Mouse (Mus musculus) heart, embryonic 15.5 days (tissue): Measurements from ENCODE around the gene Crybb1. TPM values are rescaled to one million over a fixed set of nuclear protein-coding genes. Genes with fewer than 3 reads are reported as not detected.

ENCODE experiments used
- ATAC-seq: fragments of 200-750 bp; cut with Nextera tagmentation; replicated peaks from 2 replicates; pipeline ENCODE4 v1.8.0; 2017; ENCODE audit warnings: low read depth, moderate TSS enrichment; ENCODE audit not compliant: insufficient number of reproducible peaks, insufficient read depth, low FRiP score
- H3K27ac ChIP-seq: fragments of 300-500 bp; sonication (generic); 2 replicates; pipeline ENCODE4 v1.5.1; 2015; ENCODE audit warnings: mild to moderate bottlenecking, inconsistent platforms
- H3K27me3 ChIP-seq: fragments of 300-500 bp; sonication (generic); 2 replicates; pipeline ENCODE4 v1.6.1; 2015; ENCODE audit warnings: inconsistent platforms
- H3K36me3 ChIP-seq: fragments of 300-500 bp; sonication (generic); 2 replicates; pipeline ENCODE4 v1.6.1; 2015; ENCODE audit warnings: mild to moderate bottlenecking, inconsistent platforms
- H3K4me1 ChIP-seq: fragments of 300-500 bp; sonication (generic); replicated peaks from 2 replicates; pipeline ENCODE4 v1.6.1; 2015; ENCODE audit warnings: inconsistent platforms
- H3K4me2 ChIP-seq: fragments of 300-500 bp; sonication (generic); 2 replicates; pipeline ENCODE4 v1.6.1; 2015; ENCODE audit warnings: inconsistent platforms, mild to moderate bottlenecking, moderate library complexity
- H3K4me3 ChIP-seq: fragments of 300-500 bp; sonication (generic); 2 replicates; pipeline ENCODE4 v1.5.1; 2015; ENCODE audit warnings: mild to moderate bottlenecking, inconsistent platforms
- H3K9ac ChIP-seq: fragments of 300-500 bp; sonication (generic); 2 replicates; pipeline ENCODE4 v1.6.1; 2015; ENCODE audit warnings: mild to moderate bottlenecking, inconsistent platforms
- H3K9me3 ChIP-seq: fragments of 300-500 bp; sonication (generic); replicated peaks from 2 replicates; pipeline ENCODE4 v1.6.1; 2016; ENCODE audit warnings: inconsistent platforms
- WGBS: fragments of 180-500 bp; shearing (Covaris S2); methylation state at CpG from one replicate; pipeline ENCODE4 v1.1.7; 2015; ENCODE audit warnings: mixed read lengths; 5-methylcytosine and 5-hydroxymethylcytosine counted together
- polyA plus RNA-seq: library from polyadenylated mRNA; unstranded; fragments of >200 nt; fragmentation: Nextera tagmentation; extraction: Ambion mirVana; gene quantifications from 2 replicates; pipeline ENCODE4 v1.2.1, GENCODE M21; 2015

Gene Crybb1
- 1.6 and 2.1 TPM in 2 replicates for polyA plus RNA-seq

DNA sequence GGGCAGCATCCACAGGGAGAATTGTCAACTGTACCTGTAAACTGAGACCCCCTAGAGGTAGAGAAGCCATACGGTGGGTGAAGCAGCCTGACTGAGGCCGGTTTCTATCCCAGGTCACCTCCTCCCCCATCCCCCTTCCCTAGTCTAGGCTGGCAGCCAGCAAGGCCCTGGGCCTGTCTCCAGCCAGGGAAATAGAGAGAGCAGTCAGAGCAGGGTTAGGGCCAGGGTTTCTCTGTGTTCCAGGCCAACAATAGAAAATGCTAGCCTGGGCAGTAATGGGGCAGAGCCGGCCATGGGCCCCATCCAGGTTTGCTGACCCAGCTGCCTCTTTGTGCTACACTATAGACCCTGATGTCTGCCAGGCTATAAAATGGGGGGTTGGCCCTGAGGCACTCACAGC lies at the start of gene Crybb1:
TSS of gene Crybb1 (plus strand) at position 390 of the 400 bp plus-strand sequence.
- Histone ChIP-seq H3K27me3 (peaks cover 22% of the 10 kb centered on the region; the same call in 1 of the 2 replicates), H3K4me1 (peaks cover 41% of the 10 kb centered on the region), H3K9me3 (no peaks in the 10 kb centered on the region), H3K4me2 (no peak within 1 kb of the TSS), H3K9ac (no peak within 1 kb of the TSS), H3K36me3 (no peaks in the 10 kb centered on the region), H3K27ac (peak within 1 kb of the TSS; percentile 66), H3K4me3 (no peak within 1 kb of the TSS)
- 44% methylated on average over 3 of the region's 3 CpGs for WGBS
- ATAC-seq: 0 out of 2 replicates have a peak, but pooled peaks have one; percentile 27

DNA sequence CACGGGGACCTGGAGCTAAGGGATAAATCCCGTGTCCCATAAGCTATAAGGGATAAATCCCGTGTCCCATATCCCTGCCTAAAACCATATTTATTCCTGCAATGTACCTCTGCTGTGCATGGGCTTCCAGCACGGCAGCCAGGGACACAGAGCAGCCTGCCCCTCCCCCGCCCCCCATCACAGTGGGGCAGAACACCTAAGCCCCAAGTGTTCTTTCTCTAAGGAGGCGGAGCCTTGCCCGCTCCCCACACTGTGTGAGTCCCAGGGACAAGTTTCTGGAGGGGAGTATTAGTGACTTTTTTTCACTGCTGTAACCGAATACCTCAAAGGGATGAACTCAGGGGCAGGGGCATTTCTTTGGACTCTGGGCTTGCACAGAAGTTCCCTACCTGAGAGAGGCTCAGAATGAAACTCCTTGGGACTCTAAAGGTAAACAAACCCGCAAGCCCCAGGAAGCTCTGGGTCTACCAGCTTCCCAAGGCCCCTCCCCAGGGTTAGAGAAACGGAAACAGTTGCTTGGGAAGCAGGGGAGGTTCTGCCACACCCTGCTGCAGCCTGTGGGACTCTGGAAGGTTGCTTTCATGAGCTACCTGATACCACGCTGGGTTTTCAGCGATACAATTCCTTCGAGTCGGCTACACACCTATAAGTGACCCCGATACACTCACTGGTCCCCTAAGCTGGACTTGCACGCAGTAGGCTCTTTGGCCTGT lies 48.9 kb upstream of the Crybb1 start:
- H3K4me3 ChIP-seq: no peak overlapping the region
- no peak for ATAC-seq
- H3K9me3 ChIP-seq: no peaks in the 10 kb centered on the region
- no peaks in the 10 kb centered on the region for H3K36me3 ChIP-seq
- no peak overlapping the region for H3K27ac ChIP-seq
- peaks cover 10% of the 10 kb centered on the region; the same call in 1 of the 2 replicates for H3K27me3 ChIP-seq
- whole genome bisulfite sequencing: 24% methylated on average over 16 of the region's 16 CpGs
- H3K4me2 ChIP-seq: no peak overlapping the region
- H3K4me1 ChIP-seq: 0 out of 2 replicates have a peak, but pooled peaks cover 2% of the 10 kb centered on the region
- H3K9ac ChIP-seq: no peak overlapping the region

DNA sequence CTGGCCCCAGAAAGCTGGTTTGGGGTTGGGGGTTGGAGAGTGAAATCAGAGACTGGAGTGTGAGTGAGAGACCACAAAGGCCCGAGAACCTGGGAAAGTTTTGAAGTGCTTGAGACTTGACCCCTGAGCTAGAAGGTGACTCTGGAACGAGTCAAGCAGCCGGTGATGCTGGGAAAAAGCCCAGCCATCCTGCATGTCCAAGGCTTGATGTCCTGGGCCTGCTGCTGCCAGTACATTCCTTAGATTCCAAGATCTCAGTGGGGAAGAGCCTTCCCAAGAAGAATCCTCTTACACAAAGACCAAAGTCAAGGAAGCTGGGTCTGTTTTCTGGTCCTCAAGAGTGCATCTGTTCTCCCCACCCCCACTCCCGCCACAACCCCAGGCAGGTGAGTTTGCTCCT lies 47.3 kb upstream of the Crybb1 start:
- peaks cover 10% of the 10 kb centered on the region; the same call in 1 of the 2 replicates for H3K27me3 ChIP-seq
- H3K4me2 ChIP-seq: no peak overlapping the region
- 27% methylated on average over 4 of the region's 4 CpGs for WGBS
- H3K9me3 ChIP-seq: no peaks in the 10 kb centered on the region
- H3K36me3 ChIP-seq: no peaks in the 10 kb centered on the region
- no peak overlapping the region for H3K9ac ChIP-seq
- 0 out of 2 replicates have a peak, but pooled peaks cover 2% of the 10 kb centered on the region for H3K4me1 ChIP-seq
- no peak overlapping the region for H3K4me3 ChIP-seq
- ATAC-seq: no peak
- H3K27ac ChIP-seq: no peak overlapping the region

DNA sequence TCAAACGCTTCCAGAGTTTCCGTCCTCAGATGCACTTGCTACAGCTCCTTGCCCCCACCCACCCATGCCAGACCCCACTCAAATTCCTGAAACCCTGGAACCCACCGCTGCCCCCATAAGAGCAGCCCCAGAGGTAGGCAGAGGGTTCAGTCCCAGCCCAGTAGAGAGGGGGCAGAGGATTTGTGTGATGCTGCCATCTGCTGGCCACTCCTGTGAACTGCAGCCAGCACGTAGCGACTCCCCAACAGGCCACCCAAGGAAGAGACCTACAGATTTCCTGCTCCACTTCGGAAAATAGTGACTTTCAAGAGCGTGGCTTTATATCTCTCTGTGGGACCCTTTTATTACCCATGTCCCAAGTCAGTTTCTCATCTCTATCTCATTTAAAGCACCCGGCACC lies 45.5 kb upstream of the Crybb1 start:
- ATAC-seq: no peak
- WGBS: 26% methylated on average over 8 of the region's 8 CpGs
- H3K9ac ChIP-seq: no peak overlapping the region
- H3K4me1 ChIP-seq: peaks cover 9% of the 10 kb centered on the region; the same call in 1 of the 2 replicates
- H3K4me3 ChIP-seq: no peak overlapping the region
- H3K27ac ChIP-seq: no peak overlapping the region
- no peak overlapping the region for H3K4me2 ChIP-seq
- H3K27me3 ChIP-seq: peaks cover 18% of the 10 kb centered on the region; the same call in 1 of the 2 replicates
- H3K36me3 ChIP-seq: no peaks in the 10 kb centered on the region
- H3K9me3 ChIP-seq: no peaks in the 10 kb centered on the region

DNA sequence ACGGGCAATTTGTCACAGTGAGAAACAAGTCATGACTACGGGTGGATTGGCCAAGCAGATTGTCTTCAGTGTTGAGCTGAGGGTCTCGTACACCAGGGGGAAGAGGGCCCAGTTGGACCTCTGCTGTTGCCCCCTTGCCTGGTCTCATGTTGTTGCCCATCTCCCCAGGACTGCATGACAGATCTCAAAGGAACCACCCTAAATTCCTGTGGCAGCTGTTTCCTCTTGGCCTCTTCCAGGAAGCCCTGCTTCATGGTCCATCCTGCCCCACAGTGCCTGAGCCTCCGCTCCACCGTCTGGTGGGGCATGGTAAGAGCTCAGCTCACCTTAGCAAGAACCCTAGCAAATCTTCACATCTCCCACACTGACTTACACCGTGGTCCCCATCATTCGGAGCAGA lies 43.7 kb upstream of the Crybb1 start:
- no peaks in the 10 kb centered on the region for H3K9me3 ChIP-seq
- no peaks in the 10 kb centered on the region for H3K36me3 ChIP-seq

DNA sequence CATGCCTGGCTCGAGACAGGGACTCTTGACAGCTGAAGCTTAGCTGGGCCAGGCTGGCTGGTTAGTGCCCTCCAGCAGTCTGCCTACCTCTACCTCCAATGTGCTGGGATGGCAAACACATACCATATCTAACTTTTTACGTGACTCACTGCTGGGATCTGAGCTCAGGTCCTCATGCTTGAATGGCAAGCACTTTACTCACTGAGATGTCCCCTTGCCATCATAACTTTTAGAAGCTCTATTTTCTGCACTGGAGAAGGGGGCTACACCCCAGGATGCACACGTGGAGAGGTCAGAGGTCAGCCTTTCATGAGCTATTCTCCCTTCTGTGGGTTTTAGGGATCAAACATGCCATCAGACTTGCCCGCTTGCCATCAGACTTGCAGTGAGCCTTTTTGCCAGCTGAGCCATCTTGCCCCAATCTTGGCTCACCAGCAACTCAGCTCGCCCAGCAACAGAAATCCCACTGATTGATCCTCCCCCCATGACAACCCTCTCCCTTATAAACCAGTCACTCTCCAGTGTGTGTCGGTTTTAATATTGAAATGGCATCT lies 42.8 kb upstream of the Crybb1 start:
- no peak overlapping the region for H3K9ac ChIP-seq
- no peaks in the 10 kb centered on the region for H3K36me3 ChIP-seq
- H3K4me3 ChIP-seq: no peak overlapping the region
- H3K27ac ChIP-seq: no peak overlapping the region
- no peaks in the 10 kb centered on the region for H3K9me3 ChIP-seq
- WGBS: 69% methylated on average over 6 of the region's 6 CpGs
- no peak for ATAC-seq
- H3K4me1 ChIP-seq: peaks cover 12% of the 10 kb centered on the region
- H3K27me3 ChIP-seq: peaks cover 41% of the 10 kb centered on the region
- H3K4me2 ChIP-seq: no peak overlapping the region

More for the DNA sequence above, 43.7 kb upstream of the Crybb1 start:
- no peak overlapping the region for H3K9ac ChIP-seq
- peaks cover 32% of the 10 kb centered on the region for H3K27me3 ChIP-seq
- H3K4me1 ChIP-seq: peaks cover 12% of the 10 kb centered on the region
- no peak overlapping the region for H3K4me3 ChIP-seq
- no peak for ATAC-seq
- no peak overlapping the region for H3K27ac ChIP-seq
- no peak overlapping the region for H3K4me2 ChIP-seq
- WGBS: 85% methylated on average over 7 of the region's 7 CpGs

DNA sequence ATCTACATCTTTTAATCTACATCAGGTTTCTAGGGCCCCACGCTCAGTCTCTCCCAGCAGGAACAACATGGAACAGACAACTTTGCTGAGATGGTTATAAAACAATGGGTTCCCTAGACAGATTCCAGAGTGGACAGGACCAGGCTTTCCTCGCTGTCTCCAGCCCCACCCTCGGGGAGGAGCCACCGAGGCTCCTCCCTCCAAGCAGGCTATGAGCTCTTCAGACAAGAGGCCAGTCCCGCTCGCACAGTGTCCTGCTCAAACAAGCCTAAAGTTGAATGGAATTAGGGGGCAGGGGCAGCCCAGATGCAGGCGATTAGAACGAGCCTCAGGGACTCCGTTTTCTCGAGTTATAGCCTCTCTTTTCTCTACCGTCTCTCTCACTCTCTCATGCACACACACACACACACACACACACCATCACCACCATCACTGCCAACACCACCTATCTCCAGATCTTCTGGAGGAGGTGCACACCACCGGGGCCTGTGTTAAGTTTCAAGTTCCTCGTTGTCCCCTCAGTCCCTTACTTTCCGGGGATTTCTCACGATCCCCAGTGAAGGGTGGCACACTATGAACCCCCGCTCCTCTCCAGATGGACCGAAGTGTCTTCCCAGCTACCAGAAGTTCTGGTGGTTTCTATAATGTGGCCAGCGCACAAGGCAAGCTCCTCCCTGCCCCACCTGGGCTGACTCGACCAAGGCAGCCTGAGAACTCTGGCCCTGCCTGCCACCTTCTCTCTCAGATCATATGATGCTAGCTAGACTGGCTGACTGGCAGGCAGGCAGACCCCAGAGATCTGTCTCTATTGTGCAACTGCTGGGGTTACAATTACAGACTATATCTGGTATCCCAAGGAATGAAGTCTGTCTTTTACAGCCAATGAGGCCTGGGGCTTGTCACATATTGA lies 42.0 kb upstream of the Crybb1 start:
- no peak for ATAC-seq
- Histone ChIP-seq H3K27me3 (peaks cover 41% of the 10 kb centered on the region), H3K4me3 (no peak overlapping the region), H3K36me3 (no peaks in the 10 kb centered on the region), H3K9me3 (no peaks in the 10 kb centered on the region), H3K4me1 (peaks cover 12% of the 10 kb centered on the region), H3K27ac (no peak overlapping the region), H3K4me2 (no peak overlapping the region), H3K9ac (no peak overlapping the region)
- 46% methylated on average over 19 of the region's 19 CpGs for WGBS

DNA sequence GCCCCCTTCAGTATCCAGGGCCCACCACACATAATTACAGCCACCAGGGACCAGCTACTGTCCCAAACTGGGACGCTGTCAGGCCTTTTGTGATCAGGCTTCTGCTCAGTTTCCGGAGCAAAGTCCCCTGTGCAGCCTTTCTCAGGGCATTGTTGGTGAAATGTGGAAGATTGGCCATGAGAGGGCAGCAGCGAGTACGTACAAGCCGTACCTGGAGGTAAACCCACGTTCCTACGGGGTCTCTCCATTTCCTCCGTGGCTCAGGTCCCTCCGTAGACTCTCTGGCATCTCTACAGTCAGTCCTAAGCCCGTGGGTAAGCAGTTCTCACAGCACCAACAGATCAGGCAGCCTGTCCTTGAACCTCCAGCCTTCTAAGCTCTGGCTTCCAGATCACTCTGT lies 41.2 kb upstream of the Crybb1 start:
- Histone ChIP-seq H3K4me2 (peak overlapping the region; percentile 23; the same call in 1 of the 2 replicates), H3K9me3 (no peaks in the 10 kb centered on the region), H3K9ac (no peak overlapping the region), H3K4me3 (no peak overlapping the region), H3K4me1 (peaks cover 17% of the 10 kb centered on the region), H3K27me3 (peaks cover 38% of the 10 kb centered on the region), H3K27ac (no peak overlapping the region), H3K36me3 (no peaks in the 10 kb centered on the region)
- 6% methylated on average over 10 of the region's 10 CpGs for WGBS
- no peak for ATAC-seq

DNA sequence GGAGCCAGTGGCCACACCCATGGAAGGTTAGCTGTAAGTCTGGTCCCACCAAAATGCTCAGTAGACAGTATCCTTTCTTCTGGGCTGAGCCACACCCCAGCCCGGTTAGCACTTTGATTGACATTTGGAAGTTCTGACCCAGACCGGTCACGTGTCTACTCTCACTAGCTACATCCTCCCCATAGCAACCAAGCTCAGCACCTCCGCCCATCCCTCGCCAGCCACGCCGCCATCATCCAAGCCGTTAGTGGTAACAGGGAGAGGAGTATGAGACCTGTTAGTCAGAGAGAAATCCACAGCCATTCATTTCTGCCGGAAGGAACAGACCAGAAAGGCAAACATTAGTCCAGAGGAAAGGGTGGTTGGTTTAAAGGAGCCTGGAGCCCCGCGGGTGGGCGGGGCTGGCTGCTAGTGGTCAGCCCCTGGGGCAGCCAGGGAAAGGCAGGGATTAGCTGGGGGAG lies 40.3 kb upstream of the Crybb1 start:
- Histone ChIP-seq H3K4me1 (peaks cover 26% of the 10 kb centered on the region), H3K36me3 (no peaks in the 10 kb centered on the region), H3K4me2 (peak overlapping the region; percentile 45), H3K4me3 (no peak overlapping the region), H3K27me3 (peaks cover 45% of the 10 kb centered on the region), H3K27ac (peak overlapping the region; percentile 57), H3K9ac (no peak overlapping the region), H3K9me3 (no peaks in the 10 kb centered on the region)
- WGBS: 17% methylated on average over 12 of the region's 12 CpGs
- no peak for ATAC-seq

DNA sequence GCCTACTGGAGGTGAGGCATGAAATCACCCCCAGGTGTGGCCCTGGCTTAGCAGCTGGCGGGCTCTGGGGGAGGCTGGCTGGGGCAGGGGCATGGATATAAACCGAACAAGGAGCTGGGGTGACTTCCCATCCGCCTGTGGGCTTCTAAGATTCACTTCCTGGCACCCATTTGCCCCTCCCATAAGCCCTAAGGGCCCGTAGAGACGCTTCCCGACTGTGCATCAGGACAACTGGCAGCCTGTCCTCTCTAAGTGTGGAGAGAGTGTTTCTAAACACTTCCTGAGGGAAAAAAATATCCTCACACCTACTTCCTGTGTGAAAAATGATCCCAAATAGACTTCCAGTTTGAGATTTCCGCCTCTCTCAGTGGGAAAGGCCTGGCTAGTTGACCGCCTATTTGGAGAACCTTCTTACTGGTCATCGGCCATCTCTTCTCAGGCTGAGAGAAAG lies 39.8 kb upstream of the Crybb1 start:
- Histone ChIP-seq H3K27me3 (peaks cover 47% of the 10 kb centered on the region), H3K4me3 (no peak overlapping the region), H3K9me3 (no peaks in the 10 kb centered on the region), H3K4me1 (peaks cover 26% of the 10 kb centered on the region), H3K27ac (peak overlapping the region; percentile 57), H3K36me3 (no peaks in the 10 kb centered on the region), H3K9ac (no peak overlapping the region), H3K4me2 (peak overlapping the region; percentile 45)
- no peak for ATAC-seq
- WGBS: 37% methylated on average over 9 of the region's 9 CpGs

DNA sequence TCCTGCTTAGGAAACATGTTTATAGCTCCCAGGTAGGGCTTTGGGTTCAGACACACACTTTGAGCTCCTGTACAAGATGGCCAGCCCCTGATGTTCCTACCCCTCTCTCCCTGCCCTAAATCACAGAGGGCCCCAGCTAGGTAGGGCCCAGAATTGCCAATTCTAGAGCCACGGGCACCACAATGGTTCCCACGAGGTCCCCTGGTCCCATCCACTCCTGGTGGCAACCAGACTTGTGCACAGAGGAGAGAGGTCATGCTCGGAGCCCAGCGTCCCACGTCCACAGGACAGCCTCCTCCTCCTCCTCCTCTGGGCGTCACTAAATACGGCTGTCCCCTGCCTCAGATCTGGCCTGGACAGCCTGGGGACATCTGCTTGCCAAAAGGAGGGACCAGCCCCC lies 39.3 kb upstream of the Crybb1 start:
- Histone ChIP-seq H3K27ac (no peak overlapping the region), H3K4me3 (no peak overlapping the region), H3K9ac (no peak overlapping the region), H3K36me3 (no peaks in the 10 kb centered on the region), H3K9me3 (no peaks in the 10 kb centered on the region), H3K27me3 (peaks cover 52% of the 10 kb centered on the region), H3K4me1 (peaks cover 26% of the 10 kb centered on the region), H3K4me2 (no peak overlapping the region)
- ATAC-seq: no peak
- 73% methylated on average over 7 of the region's 7 CpGs for WGBS
